Mouse (Mus musculus) testis, adult 2 months (tissue): ENCODE measurements at regions not wholly inside any gene's neighbourhood (a gene's known extent, or its start where the extent isn't known, plus 50 kb on each side); places are given as distances from the start of the nearest gene placed in this dataset.

Experiments
- H3K27ac ChIP-seq: fragments of 200-500 bp; 2 replicates; pipeline ENCODE4 v1.5.1; 2012; ENCODE audit warnings: low read depth, low read length; ENCODE audit not compliant: control insufficient read depth, insufficient read depth
- H3K27me3 ChIP-seq: fragments of 200-500 bp; 2 replicates; pipeline ENCODE4 v1.6.1; 2012; ENCODE audit warnings: mild to moderate bottlenecking, low read length, moderate library complexity; ENCODE audit not compliant: control insufficient read depth, insufficient read depth
- H3K36me3 ChIP-seq: fragments of 200-500 bp; 2 replicates; pipeline ENCODE4 v1.6.1; 2012; ENCODE audit warnings: mild to moderate bottlenecking, low read length; ENCODE audit not compliant: control insufficient read depth, insufficient read depth
- H3K4me1 ChIP-seq: fragments of 200-500 bp; 2 replicates; pipeline ENCODE4 v1.6.1; 2012; ENCODE audit warnings: low read length; ENCODE audit not compliant: control insufficient read depth, insufficient read depth
- H3K4me3 ChIP-seq: fragments of 200-500 bp; 2 replicates; pipeline ENCODE4 v1.5.1; 2012; ENCODE audit warnings: low read depth, mild to moderate bottlenecking, low read length, moderate library complexity, mixed read lengths; ENCODE audit not compliant: control insufficient read depth
- CTCF ChIP-seq: fragments of 200-500 bp; IDR thresholded peaks from 2 replicates; pipeline ENCODE4 v1.5.1; 2012; ENCODE audit warnings: low read depth, mild to moderate bottlenecking, inconsistent platforms, low read length, moderate library complexity; ENCODE audit not compliant: control insufficient read depth, insufficient read depth, insufficient replicate concordance
- POLR2A ChIP-seq: fragments of 200-500 bp; IDR thresholded peaks from 2 replicates; pipeline ENCODE4 v1.6.1; 2012; ENCODE audit warnings: low read depth, mild to moderate bottlenecking, inconsistent platforms, low read length, moderate library complexity; ENCODE audit not compliant: control insufficient read depth

DNA sequence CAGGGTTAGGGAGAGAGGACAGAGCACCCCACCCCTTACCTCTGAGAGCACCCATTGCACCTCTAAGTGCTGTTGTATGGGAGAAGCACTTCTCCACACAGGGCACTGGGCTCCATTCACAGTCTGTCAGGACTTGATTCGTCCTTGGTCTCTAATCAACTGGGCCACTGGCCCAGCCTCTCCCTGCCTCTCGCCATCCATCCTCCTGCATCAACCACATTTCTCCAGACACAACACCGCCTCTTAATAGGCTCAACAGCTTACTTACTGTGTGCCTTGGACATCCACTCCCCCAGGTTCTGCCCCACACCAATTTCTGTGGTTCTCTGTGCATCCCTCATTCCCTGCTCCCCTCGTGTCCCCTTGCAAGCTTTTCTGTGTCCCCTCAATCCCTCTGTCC, 166.9 kb downstream of the Zfp36l1 start:
- Histone ChIP-seq H3K4me1 (peaks cover 16% of the 10 kb centered on the region), H3K36me3 (no peaks in the 10 kb centered on the region), H3K27me3 (no peaks in the 10 kb centered on the region), H3K4me3 (no peak overlapping the region), H3K27ac (peak overlapping the region; percentile 51)
- no peak for TF ChIP-seq CTCF
- no peak for TF ChIP-seq POLR2A

DNA sequence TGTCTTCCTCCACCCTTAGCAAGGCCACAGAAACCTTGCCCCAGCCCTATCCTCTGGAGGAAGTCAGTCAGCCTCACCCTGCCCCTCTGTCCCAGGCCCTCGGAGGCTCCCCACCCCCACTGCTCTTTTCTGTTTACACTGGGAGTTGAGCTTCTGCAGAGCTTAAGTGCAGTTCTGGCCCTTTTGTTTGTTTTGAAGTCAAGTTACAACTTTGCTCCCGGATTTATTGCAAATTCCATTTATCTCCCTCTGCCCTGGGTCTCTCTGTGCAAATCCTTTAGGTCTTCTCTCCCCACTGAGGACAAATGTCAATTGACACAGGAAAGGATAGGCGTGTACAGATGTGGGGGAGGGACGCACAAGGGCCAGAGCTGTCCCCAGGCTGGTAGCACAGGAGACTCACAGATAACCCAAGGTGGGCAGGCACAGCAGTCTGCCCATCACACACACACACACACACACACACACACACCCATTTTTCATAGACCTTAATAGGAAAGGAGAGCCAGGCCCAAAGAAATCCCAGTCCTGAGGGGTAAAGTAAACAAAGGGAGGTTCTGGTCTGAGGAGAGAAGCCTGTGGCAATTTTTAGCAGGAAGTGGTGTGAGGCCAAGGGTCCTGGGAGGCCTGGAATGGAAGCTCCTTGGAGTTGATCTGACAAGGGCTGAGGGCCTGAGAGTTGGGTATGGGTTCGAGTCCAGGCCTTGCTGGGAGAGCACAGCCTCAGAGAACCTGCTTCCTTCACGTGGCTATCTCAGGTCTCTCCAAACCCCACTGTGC, 167.9 kb downstream of the Zfp36l1 start:
- Histone ChIP-seq H3K4me3 (no peak overlapping the region), H3K4me1 (peaks cover 16% of the 10 kb centered on the region), H3K27ac (peak overlapping the region; percentile 51), H3K36me3 (no peaks in the 10 kb centered on the region), H3K27me3 (no peaks in the 10 kb centered on the region)
- TF ChIP-seq POLR2A (no peak), CTCF (no peak)

DNA sequence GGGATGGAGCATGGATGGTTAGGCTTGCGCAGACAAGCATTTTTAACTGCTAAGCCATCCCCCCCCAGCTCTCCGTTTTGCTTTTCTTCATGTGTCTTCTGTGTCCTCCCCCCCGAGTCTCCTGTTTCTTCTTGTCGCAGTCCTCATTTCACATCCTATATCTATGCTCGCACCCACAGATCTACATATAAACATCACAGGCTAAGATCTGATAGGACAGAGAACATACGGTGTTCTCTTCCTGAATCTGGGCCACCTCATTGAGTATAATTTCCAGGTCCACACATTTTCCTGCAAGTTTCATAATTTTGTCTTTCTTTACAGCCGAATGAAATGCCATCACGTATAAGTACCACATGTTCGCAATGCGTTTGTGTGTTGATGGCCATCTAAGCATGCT, 168.7 kb downstream of the Zfp36l1 start:
- H3K27me3 ChIP-seq, result no peaks in the 10 kb centered on the region
- no peaks in the 10 kb centered on the region for H3K36me3 ChIP-seq
- H3K4me1 ChIP-seq, result peaks cover 16% of the 10 kb centered on the region
- H3K27ac ChIP-seq, result no peak overlapping the region
- H3K4me3 ChIP-seq, result no peak overlapping the region
- TF ChIP-seq CTCF (no peak), POLR2A (no peak)

DNA sequence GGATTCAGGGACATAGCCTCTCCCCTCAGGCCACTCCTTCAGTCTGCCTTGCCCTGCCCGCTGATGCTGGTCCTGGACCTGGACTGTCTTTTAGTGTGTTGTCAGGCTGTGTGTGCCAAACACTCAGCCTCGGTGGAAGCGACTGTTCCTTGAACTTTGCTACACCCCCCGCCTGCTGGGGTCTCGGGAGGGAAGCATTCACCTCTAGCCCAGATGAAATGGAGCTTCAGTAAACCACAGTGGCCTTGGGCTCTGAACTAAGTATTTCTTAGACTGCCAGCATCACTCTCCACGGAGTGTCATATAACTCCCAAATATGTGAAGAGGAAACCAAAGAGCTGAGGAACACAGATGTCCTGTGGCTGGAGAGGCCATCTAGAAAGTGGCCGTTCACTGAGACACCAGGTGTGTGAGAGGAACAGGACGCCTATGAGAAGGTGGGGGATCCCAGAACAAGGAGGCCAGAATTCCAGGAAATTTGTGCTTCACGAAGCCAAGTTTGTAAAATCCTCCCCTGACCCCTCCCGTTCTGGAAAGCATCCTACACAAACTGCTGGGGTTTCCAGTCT, 170.2 kb downstream of the Zfp36l1 start:
- Histone ChIP-seq H3K27ac (peak overlapping the region; percentile 48), H3K4me3 (no peak overlapping the region), H3K27me3 (no peaks in the 10 kb centered on the region), H3K4me1 (peaks cover 11% of the 10 kb centered on the region), H3K36me3 (no peaks in the 10 kb centered on the region)
- TF ChIP-seq POLR2A (no peak), CTCF (no peak)

DNA sequence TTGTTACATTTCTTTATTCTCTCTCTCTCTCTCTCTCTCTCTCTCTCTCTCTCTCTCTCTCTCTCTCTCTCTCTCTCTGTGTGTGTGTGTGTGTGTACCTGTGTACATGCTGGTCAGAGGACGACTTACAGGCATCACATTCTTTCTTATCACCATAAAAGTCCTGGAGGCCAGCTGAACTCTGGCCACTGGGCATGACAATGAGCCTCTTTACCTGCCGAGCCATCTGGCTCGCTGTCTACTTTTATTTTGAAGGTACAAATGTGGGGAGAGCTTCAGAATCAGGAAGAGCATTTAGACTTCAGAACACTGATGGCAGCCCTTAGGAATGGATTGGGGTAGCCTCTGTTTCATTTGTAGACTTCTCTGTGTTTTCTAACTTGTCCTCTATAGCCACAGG, 171.0 kb downstream of the Zfp36l1 start:
- no peaks in the 10 kb centered on the region for H3K27me3 ChIP-seq
- H3K4me1 ChIP-seq, result peaks cover 9% of the 10 kb centered on the region
- no peak overlapping the region for H3K27ac ChIP-seq
- no peak for TF ChIP-seq CTCF
- TF ChIP-seq POLR2A, result no peak
- no peak overlapping the region for H3K4me3 ChIP-seq
- no peaks in the 10 kb centered on the region for H3K36me3 ChIP-seq

DNA sequence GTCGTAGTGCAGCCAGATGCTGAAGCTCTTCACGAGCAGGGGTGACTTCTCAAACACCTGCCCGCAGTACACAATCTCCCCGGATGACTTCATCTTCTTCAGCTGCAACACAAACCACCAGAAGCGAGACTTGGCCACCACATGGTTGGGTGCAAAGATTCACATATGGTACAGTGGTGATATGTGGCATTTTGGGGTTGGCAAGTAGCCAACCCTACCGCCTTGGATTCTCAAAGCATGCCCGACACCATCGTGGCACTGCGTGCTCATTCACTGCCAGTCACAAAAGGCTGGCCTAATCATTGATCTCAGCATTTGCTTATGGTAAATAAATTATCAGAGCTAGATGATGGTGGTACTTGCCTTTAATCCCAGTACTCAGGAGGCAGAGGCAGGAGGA, 173.4 kb downstream of the Zfp36l1 start:
- Histone ChIP-seq H3K36me3 (no peaks in the 10 kb centered on the region), H3K4me3 (no peak overlapping the region), H3K27me3 (no peaks in the 10 kb centered on the region), H3K27ac (no peak overlapping the region), H3K4me1 (peaks cover 5% of the 10 kb centered on the region)
- TF ChIP-seq POLR2A, result no peak
- TF ChIP-seq CTCF, result no peak

DNA sequence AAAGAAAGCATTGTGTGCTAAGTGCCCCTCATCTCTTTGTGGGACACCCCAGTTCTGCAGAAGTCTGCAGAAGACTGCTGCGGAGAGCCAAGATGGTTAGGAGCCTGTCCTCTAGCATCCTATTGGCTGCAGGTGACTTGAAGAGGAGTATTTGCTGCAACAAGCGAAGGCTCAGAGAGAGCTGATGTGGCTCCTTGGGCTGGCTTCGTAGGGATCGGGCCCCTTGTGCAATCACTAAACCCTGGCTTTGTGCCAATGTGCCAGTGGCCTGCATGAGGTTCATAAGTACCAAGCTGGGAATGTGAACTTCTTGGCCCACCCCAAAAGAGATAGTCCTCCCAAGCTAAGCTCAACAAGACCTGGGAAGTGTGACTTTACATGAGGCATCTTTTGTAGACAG, 174.9 kb downstream of the Zfp36l1 start:
- Histone ChIP-seq H3K36me3 (no peaks in the 10 kb centered on the region), H3K27me3 (no peaks in the 10 kb centered on the region), H3K4me1 (peaks cover 5% of the 10 kb centered on the region), H3K27ac (no peak overlapping the region), H3K4me3 (peak overlapping the region; percentile 61)
- TF ChIP-seq POLR2A (no peak), CTCF (no peak)

DNA sequence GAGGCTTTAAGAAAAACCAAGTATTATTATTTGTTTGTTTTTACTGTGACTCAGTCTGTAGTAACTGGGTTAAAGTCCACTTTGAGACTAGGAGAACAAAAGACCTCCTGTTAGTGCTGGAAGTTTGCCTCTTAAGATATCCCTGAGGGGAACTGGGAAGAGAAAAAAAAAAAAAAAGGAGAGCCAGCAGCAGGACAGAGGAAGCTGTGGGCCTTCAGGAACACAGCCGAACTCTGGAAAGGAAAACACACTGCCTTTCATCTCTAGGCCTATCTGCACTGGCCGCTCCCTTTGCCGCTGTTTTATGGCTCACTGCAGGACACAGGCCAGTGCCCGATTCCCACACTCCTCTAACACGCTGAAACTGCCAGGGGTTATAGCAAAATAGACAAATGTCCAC, 176.1 kb downstream of the Zfp36l1 start:
- Histone ChIP-seq H3K36me3 (no peaks in the 10 kb centered on the region), H3K27ac (peak overlapping the region; percentile 32), H3K4me1 (no peaks in the 10 kb centered on the region; the same call in 1 of the 2 replicates), H3K27me3 (no peaks in the 10 kb centered on the region), H3K4me3 (peak overlapping the region; percentile 56)
- TF ChIP-seq POLR2A (no peak), CTCF (no peak)
